ENCODE assay signal across 15 mouse cellular contexts in the genomic region with DNA sequence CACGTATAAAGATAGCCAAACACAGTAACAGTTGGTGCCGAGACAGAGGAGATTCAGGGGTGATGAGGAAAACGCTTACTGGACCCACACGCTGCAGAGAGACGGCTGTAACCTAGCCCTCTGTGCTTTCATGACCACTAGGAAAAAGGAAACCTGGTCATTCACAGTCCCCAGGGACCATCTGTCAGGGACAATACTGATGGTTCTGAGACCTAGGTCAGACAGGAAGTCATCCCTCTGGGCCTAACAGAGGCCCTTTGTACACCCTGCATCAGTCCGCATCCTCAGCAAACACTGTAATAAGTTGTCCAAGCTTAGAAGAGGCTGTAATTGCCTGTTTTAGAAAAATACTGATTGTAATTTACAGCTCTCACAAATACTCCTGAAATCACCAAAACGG.
A peak's percentile ranks its signal among the peaks of the same experiment; 100 is the strongest.
DNase-seq lines count a peak whose midpoint lies in the region; ATAC-seq and TF ChIP-seq lines count a peak whose summit lies in the region.
"Had no signal": no experiment of that assay in that cellular context is flagged by ENCODE, and none has a peak within 500 bp of the region (broad histone marks: within the 10 kb centered on the region; RNA-seq: fewer than 3 reads in every experiment).

No protein-coding gene starts in this region.

- H3K27me3 ChIP-seq in hindbrain, embryonic 10.5 days (ENCODE audit: insufficient read depth, poor library complexity, severe bottlenecking): no peaks in the 10 kb centered on the region
- H3K27me3 ChIP-seq in hindbrain, postnatal 0 days (ENCODE audit: insufficient read depth, low read length): no peaks in the 10 kb centered on the region
- H3K27me3 ChIP-seq in neural tube, embryonic 15.5 days (replicated peaks): no peaks in the 10 kb centered on the region
- H3K27me3 ChIP-seq in limb, embryonic 13.5 days: no peaks in the 10 kb centered on the region
- no peaks in the 10 kb centered on the region for H3K27me3 ChIP-seq in forebrain, postnatal 0 days (ENCODE audit: insufficient read depth, low read length)
- H3K27me3 ChIP-seq: embryonic facial prominence, embryonic 13.5 days; Patski had no signal

- no peak overlapping the region for H3K4me2 ChIP-seq in hindbrain, postnatal 0 days (ENCODE audit: low read depth, low read length)
- H3K4me2 ChIP-seq in neural tube, embryonic 15.5 days: no peak overlapping the region
- H3K4me2 ChIP-seq in limb, embryonic 13.5 days (replicated peaks): peak overlapping the region; percentile 28; the same call in 1 of the 2 replicates
- no peak overlapping the region for H3K4me2 ChIP-seq in forebrain, postnatal 0 days (ENCODE audit: low read depth)
- H3K4me2 ChIP-seq: embryonic facial prominence, embryonic 13.5 days had no signal

- no peak overlapping the region for H3K27ac ChIP-seq in hindbrain, embryonic 10.5 days
- H3K27ac ChIP-seq in hindbrain, postnatal 0 days: no peak overlapping the region
- H3K27ac ChIP-seq in neural tube, embryonic 15.5 days (replicated peaks): no peak overlapping the region
- no peak overlapping the region for H3K27ac ChIP-seq in limb, embryonic 13.5 days
- H3K27ac ChIP-seq in forebrain, postnatal 0 days (ENCODE audit: low read depth, low read length): no peak overlapping the region
- H3K27ac ChIP-seq: embryonic facial prominence, embryonic 13.5 days had no signal

- TF ChIP-seq CTCF in hindbrain, postnatal 0 days (IDR thresholded peaks at IDR 0.05; ENCODE audit: low read depth): no peak
- TF ChIP-seq CTCF in forebrain, postnatal 0 days (IDR thresholded peaks at IDR 0.05; ENCODE audit: low read depth): no peak

- H3K9me3 ChIP-seq in hindbrain, embryonic 10.5 days: no peaks in the 10 kb centered on the region
- H3K9me3 ChIP-seq in hindbrain, postnatal 0 days (ENCODE audit: low read length): no peaks in the 10 kb centered on the region
- no peaks in the 10 kb centered on the region for H3K9me3 ChIP-seq in neural tube, embryonic 15.5 days (replicated peaks)
- H3K9me3 ChIP-seq in limb, embryonic 13.5 days: no peaks in the 10 kb centered on the region
- no peaks in the 10 kb centered on the region for H3K9me3 ChIP-seq in forebrain, postnatal 0 days (ENCODE audit: low read length)
- H3K9me3 ChIP-seq: embryonic facial prominence, embryonic 13.5 days had no signal

- WGBS in hindbrain, embryonic 10.5 days: 70% methylated on average over 7 of the region's 7 CpGs
- 71% methylated on average over 7 of the region's 7 CpGs for WGBS in hindbrain, postnatal 0 days
- WGBS in neural tube, embryonic 15.5 days: 61% methylated on average over 7 of the region's 7 CpGs
- WGBS in limb, embryonic 13.5 days: 44% methylated on average over 7 of the region's 7 CpGs
- 75% methylated on average over 7 of the region's 7 CpGs for WGBS in forebrain, postnatal 0 days

- H3K9ac ChIP-seq in hindbrain, postnatal 0 days (replicated peaks; ENCODE audit: low read length): no peak overlapping the region
- no peak overlapping the region for H3K9ac ChIP-seq in neural tube, embryonic 15.5 days (replicated peaks)
- no peak overlapping the region for H3K9ac ChIP-seq in limb, embryonic 13.5 days
- H3K9ac ChIP-seq in forebrain, postnatal 0 days: no peak overlapping the region
- H3K9ac ChIP-seq: embryonic facial prominence, embryonic 13.5 days had no signal

- H3K36me3 ChIP-seq in hindbrain, embryonic 10.5 days: no peaks in the 10 kb centered on the region
- H3K36me3 ChIP-seq in hindbrain, postnatal 0 days (ENCODE audit: insufficient read depth, low read length): no peaks in the 10 kb centered on the region
- no peaks in the 10 kb centered on the region for H3K36me3 ChIP-seq in neural tube, embryonic 15.5 days
- H3K36me3 ChIP-seq in limb, embryonic 13.5 days: no peaks in the 10 kb centered on the region
- no peaks in the 10 kb centered on the region for H3K36me3 ChIP-seq in forebrain, postnatal 0 days (ENCODE audit: insufficient read depth)
- H3K36me3 ChIP-seq: embryonic facial prominence, embryonic 13.5 days had no signal

- peak; percentile 30 for DNase-seq in hindbrain, embryonic 10.5 days (ENCODE audit: low spot score)
- DNase-seq in hindbrain, postnatal 0 days (ENCODE audit: low spot score): no peak
- peak; percentile 38 for DNase-seq in neural tube, embryonic 10.5 days (ENCODE audit: extremely low spot score, low spot score)
- peak; percentile 72 for DNase-seq in kidney, adult 9 months
- no peak for DNase-seq in spleen, adult 18-20 months
- DNase-seq in forebrain, postnatal 0 days: no peak
- DNase-seq: cerebellum, postnatal 14 days; heart, adult 11 months; lung, postnatal 4 days; thymus, adult 2 months had no signal

- peaks cover 15% of the 10 kb centered on the region for H3K4me1 ChIP-seq in hindbrain, embryonic 10.5 days (replicated peaks)
- 0 out of 2 replicates have a peak, but pooled peaks cover 3% of the 10 kb centered on the region for H3K4me1 ChIP-seq in hindbrain, postnatal 0 days (ENCODE audit: insufficient read depth, low read length)
- H3K4me1 ChIP-seq in neural tube, embryonic 15.5 days: 0 out of 2 replicates have a peak, but pooled peaks cover 2% of the 10 kb centered on the region
- H3K4me1 ChIP-seq in limb, embryonic 13.5 days: peaks cover 22% of the 10 kb centered on the region
- H3K4me1 ChIP-seq in forebrain, postnatal 0 days (ENCODE audit: insufficient read depth): no peaks in the 10 kb centered on the region

- H3K4me3 ChIP-seq in hindbrain, embryonic 10.5 days: no peak overlapping the region
- H3K4me3 ChIP-seq in hindbrain, postnatal 0 days (ENCODE audit: low read length): no peak overlapping the region
- H3K4me3 ChIP-seq in neural tube, embryonic 15.5 days (replicated peaks): no peak overlapping the region
- no peak overlapping the region for H3K4me3 ChIP-seq in limb, embryonic 13.5 days
- H3K4me3 ChIP-seq in forebrain, postnatal 0 days (ENCODE audit: low read depth, low read length): no peak overlapping the region
- H3K4me3 ChIP-seq: embryonic facial prominence, embryonic 13.5 days had no signal

- ATAC-seq in hindbrain, postnatal 0 days: no peak
- no peak for ATAC-seq in neural tube, embryonic 15.5 days (ENCODE audit: low FRiP score)
- no peak; the same call in 1 of the 2 replicates for ATAC-seq in limb, embryonic 13.5 days (ENCODE audit: low FRiP score, low read depth)
- ATAC-seq in forebrain, postnatal 0 days: no peak
- ATAC-seq: hindbrain, embryonic 16.5 days; Patski had no signal

Comparison
In these comparisons a context has a peak if more than half of its experiments do, and no peak if none do; other contexts are left out.
1. DNase-seq: peak in hindbrain, embryonic 10.5 days (single experiment), neural tube, embryonic 10.5 days (single experiment) and kidney, adult 9 months (single experiment); none in hindbrain, postnatal 0 days (single experiment), spleen, adult 18-20 months (0 of 2) and forebrain, postnatal 0 days (single experiment).